Mouse (Mus musculus): ENCODE data around the gene Cbx7. TPM values are rescaled to one million over a fixed set of nuclear protein-coding genes. Genes with fewer than 3 reads are reported as not detected.

Gene Cbx7
- polyA plus RNA-seq (2012; rRNA removed), result 2.2 and 2.3 TPM in 2 replicates

GRCm38 (mm10) chr15:79970940-79971339, at the start of gene Cbx7:
Gene Cbx7, minus strand, starts transcription at chr15:79971119.

GRCm38 (mm10) chr15:80014321-80015210, 43.6 kb upstream of the Cbx7 start, which contains the start of gene Pdgfb:
Gene Pdgfb, minus strand, starts transcription at chr15:80014977.

GRCm38 (mm10) chr15:79891436-79892212, 79.3 kb downstream of the Cbx7 start, which contains the start of gene Apobec3:
Gene Apobec3, plus strand, starts transcription at chr15:79891659.

Other genes starting within 250 kb of the Cbx7 start
- 5.3 and 6.8 TPM in 2 replicates for gene Sun2, start 228.6 kb downstream of the Cbx7 start, polyA plus RNA-seq (2012; rRNA removed)
- 5.7 and 5.9 TPM in 2 replicates for gene Dnal4, start 193.3 kb downstream of the Cbx7 start, polyA plus RNA-seq (2012; rRNA removed)
- gene Nptxr, start 166.4 kb downstream of the Cbx7 start, polyA plus RNA-seq (2012; rRNA removed), result 0.10 and 0.11 TPM in 2 replicates
- 0.03 TPM in 1 of 2 replicates, not detected in the other for gene Npcd, start 136.9 kb downstream of the Cbx7 start, polyA plus RNA-seq (2012; rRNA removed)
- 6.3 and 7.2 TPM in 2 replicates for gene Cbx6, start 136.4 kb downstream of the Cbx7 start, polyA plus RNA-seq (2012; rRNA removed)
- gene Apobec3, start 79.5 kb downstream of the Cbx7 start, polyA plus RNA-seq (2012; rRNA removed), result 27.3 and 33.4 TPM in 2 replicates
- 1.4 TPM in 2 replicates for gene Pdgfb, start 43.9 kb upstream of the Cbx7 start, polyA plus RNA-seq (2012; rRNA removed)
- gene Syngr1, start 120.2 kb upstream of the Cbx7 start, polyA plus RNA-seq (2012; rRNA removed), result 9.7 and 10.5 TPM in 2 replicates
- 790 and 855 TPM in 2 replicates for gene Rpl3, start 120.7 kb upstream of the Cbx7 start, polyA plus RNA-seq (2012; rRNA removed)
- gene Tab1, start 162.0 kb upstream of the Cbx7 start, polyA plus RNA-seq (2012; rRNA removed), result 11.2 and 11.4 TPM in 2 replicates
- 0.92 and 0.95 TPM in 2 replicates for gene Mgat3, start 202.6 kb upstream of the Cbx7 start, polyA plus RNA-seq (2012; rRNA removed)